Mouse (Mus musculus): ENCODE data around the gene Krt36.

- TF ChIP-seq CTCF (IDR thresholded peaks at IDR 0.05; ENCODE audit: extremely low read depth, insufficient read depth, insufficient read length, insufficient replicate concordance) (no peak), POLR2A (IDR thresholded peaks at IDR 0.05; ENCODE audit: low read depth, low read length) (no peak)
These were observed 8.3 kb upstream of the Krt36 start for GRCm38 (mm10) chr11:100113742-100114029.
